Mouse (Mus musculus): Measurements from ENCODE around the gene Ehmt1. TPM values are rescaled to one million over a fixed set of nuclear protein-coding genes. Genes with fewer than 3 reads are reported as not detected.

The Ehmt1 gene
- total RNA-seq, 2 experiments from 2014 or later = 64.1 to 74.6 TPM

GRCm38 (mm10) chr2:24910481-24910880 lies 8.9 kb downstream of the Ehmt1 start:
- no peak for DNase-seq

DNA sequence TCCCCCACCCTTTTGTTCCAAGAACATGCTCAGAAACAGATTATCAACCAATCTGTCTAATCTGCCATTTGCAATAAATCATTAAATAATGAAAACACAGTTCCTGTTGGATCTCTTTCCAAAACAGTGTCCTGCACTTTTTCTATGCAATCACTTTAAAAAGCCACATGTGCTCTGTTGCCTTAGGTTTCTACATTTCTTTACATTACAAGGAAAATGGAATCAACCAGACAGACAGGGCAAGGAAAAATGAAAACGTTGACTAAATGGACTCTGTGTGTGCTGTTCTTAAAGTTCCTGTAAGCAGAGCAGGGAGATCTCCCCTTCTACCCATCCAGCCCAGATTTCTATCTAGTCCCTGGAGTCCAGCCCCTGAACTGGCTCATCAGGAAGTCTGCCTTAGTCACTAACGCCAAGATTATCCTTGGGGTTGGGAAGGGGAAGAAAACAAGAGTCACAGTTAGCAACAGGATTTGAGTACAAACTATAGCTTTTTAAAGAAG lies 13.7 kb downstream of the Ehmt1 start:
- DNase-seq = no peak

GRCm38 (mm10) chr2:24904823-24905652 lies 14.4 kb downstream of the Ehmt1 start:
- no peak for DNase-seq

DNA sequence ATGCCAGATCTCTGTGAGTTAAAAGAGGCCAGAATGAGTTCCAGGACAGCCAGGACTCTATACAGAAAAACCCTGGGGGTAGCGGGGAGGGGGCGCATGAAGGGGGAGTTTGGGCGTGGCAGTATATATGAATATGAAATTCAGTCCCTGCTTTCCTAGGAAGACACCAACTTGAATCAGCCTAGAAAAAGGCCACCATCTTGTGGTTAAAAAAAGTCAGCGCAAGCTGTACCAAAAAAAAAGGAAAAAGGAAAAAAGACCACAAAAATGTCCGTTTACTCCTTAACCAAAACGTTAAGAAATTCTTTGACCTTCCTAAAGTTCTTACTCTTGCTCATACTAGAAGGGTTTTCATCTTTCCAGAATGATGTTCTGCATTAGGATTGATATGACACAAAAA lies 16.4 kb downstream of the Ehmt1 start:
- DNase-seq = no peak

GRCm38 (mm10) chr2:24901055-24901454 lies 18.4 kb downstream of the Ehmt1 start:
- DNase-seq = no peak

- DNase-seq = no peak
Measured at GRCm38 (mm10) chr2:24899292-24899691, 20.1 kb downstream of the Ehmt1 start.

DNA sequence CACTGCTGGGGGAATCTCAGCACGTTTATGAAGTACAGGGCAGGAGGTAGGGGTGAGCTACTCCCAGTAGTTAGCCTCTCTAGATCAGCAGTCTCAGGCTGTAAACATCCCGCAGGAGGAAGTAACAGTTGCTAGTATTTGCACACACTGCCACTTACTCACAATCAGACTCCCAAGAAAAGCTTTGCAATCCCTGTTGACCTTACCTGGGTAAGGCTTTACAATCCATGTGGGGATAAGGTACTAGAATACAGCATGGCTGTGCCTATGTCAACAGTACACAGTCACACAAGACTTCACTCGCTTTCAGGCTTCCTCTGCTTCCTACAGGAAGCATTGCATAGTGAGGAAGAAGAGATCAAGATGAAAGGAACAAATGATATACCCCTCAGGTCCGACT lies 22.7 kb downstream of the Ehmt1 start:
- no peak for DNase-seq

DNA sequence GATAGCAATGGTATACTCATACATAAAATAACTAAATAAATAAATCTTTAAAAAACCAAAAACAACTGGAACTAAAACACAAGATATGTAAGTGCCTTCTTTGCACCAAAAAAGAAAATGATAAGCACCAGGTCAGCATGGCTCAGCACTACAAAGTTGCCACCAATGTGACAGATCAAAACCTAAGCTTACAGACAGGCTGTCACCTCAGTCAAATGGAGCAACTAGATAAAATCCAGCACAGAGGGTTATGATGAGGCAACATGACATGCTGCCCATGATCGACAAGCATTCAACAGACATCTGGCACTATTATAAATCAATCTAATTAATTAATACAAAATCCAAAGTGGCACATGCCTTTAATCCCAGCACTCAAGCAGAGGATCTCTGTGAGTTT lies 25.2 kb downstream of the Ehmt1 start:
- no peak for DNase-seq

GRCm38 (mm10) chr2:24892318-24892717 lies 27.1 kb downstream of the Ehmt1 start:
- DNase-seq = no peak

DNA sequence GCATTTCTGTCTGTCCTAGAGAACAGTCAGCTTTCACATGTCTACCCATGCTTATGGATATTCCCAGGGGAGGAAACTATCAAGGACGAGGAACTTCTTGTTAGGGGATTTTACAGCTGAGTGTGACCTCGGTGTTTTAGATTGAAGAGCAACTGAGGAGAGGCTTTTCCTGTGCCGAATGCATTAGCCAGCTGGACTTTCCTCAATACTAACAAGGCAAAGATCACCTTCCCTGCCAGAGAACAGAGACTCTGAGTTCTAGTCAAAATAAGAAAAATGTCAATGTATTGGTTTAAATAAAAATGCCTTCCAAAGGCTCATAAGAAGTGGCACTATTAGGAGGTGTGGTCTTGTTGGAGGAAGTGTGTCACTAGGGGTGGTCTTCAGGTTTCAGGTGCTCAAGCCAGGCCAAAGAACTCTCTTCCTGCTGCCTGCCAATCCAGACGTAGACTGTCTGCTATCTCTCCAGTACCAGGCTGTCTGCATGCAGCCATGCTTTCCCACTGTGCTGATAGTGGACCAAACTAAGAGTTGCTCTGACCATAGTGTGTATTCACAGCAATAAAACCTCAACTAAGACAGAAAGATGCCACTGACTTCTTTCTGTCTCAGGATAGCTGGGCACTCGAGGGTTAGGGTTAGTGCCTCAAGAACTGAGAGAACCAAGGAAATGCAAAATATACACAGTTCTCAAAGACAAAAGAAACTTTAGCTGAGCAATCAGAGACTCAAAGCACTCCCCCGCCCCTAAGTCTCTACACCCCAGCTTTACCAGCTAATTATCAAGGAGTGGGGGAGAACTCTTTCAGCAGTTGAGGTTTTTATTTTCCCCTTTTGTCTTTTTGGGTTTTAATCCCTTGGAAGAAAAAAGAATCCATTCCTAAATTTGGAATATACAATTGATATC lies 28.6 kb downstream of the Ehmt1 start:
- DNase-seq = no peak

DNA sequence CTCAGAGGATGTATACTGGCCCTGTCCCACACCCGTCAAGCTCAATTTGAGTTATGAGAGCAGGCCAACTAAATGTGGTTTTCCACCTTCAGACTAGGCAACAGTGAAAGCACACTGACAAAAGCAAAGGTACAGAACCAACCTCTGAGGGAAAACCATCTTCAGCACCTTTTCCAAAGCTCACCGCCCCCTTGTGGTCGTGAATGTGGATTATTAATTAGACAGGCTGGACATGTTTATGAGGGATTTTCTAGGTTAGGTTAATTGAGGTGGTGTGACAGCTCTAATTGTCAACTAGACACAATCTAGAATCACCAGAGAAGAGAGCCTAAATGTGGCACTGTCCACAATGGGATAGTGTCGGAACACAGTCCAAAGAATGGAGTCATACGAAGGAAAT lies 30.5 kb downstream of the Ehmt1 start:
- DNase-seq = no peak

DNA sequence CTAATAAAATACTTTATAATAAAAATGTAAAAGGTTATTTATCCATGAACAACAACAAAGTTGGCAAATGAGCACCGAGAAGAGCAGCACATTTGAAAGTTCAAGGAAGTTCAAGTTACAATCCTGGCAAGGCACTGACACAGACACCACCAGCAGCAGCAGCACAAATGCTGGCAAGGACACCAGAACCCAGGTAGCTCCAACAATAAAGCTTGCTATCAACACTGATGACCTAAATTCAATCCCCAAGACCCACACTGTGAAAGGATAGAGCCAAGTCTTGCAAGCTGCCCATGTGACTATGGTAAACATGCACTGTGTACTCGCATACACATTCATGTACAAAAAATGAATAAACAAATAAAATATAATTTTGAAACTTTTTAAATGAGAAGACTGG lies 38.7 kb downstream of the Ehmt1 start:
- DNase-seq = no peak

DNA sequence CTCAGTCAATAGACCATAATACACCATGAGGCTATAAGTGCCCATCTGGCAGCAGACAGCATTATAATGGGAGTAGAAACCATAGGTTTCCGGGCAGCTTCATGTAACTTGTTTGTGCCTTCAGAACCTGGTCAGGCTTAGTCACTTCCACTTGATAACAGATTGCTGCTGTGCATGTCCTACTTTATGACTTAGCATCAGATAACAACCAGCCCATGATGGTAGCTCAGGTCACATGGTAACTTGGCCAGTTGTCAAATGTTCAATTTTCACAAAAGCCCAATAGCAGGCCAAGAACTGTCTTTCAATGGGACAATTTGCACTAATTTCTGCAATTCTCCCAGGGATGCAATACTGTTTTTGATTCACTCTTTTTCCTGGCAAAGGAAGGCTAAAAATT lies 48.5 kb downstream of the Ehmt1 start:
- DNase-seq = no peak

DNA sequence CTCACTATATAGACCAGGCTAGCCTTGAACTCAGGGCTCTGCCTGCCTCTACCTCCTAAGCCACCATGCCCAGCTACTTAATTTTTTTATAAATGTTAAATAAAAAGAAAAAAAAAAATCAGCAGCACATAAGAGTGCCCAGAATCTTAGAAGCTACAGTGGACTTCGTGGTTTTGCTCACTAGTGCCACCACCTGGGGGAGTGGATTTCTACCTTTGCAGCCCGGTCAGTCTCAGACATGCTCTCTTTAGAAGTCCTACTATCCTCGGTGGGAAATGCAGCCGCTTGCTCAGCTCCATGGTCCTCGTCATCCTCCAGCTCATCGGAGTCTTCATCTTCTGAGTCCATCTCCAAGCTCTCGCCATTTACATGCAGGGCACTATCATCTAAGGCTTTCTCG lies 56.4 kb downstream of the Ehmt1 start:
- DNase-seq = no peak

DNA sequence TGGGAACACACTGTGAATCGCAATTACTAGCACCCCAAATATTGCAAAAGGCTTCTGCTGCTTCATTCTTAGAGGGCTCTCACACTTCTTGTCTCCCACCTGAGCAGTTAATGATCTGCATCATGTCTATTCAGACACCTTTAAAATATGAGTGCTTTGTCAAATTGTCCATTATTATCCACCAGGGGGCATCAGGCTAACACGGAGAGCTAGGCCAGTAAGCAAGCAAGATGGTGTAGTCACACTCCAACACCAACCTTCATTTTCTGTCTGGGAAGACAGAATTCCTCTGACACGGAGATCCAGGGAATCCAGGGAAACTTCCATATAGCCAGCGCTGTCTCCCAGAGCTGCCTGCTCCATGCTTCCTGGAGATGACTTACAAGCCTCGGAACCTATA lies 67.0 kb downstream of the Ehmt1 start:
- DNase-seq = no peak

DNA sequence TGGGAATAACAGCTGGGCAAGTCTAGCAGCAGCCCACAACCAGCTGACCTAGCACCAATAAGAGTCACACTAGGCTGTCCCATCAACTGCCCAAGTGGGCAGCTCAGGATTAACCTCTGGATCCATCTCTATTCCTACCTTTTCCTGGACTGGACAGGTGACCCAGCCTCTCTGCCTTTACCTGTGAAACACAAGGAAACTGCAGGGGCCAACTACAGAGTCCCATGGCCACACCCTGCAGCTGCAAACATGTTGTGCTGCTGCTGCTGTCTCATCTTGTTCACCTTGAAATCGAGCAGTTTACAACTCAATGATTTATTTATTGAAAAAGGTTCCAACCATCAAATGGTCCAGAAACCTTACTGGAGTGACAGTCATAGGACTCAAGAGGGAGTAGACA lies 72.9 kb downstream of the Ehmt1 start:
- DNase-seq = no peak

- DNase-seq = no peak
Measured at GRCm38 (mm10) chr2:24845256-24845655, 74.2 kb downstream of the Ehmt1 start.

DNA sequence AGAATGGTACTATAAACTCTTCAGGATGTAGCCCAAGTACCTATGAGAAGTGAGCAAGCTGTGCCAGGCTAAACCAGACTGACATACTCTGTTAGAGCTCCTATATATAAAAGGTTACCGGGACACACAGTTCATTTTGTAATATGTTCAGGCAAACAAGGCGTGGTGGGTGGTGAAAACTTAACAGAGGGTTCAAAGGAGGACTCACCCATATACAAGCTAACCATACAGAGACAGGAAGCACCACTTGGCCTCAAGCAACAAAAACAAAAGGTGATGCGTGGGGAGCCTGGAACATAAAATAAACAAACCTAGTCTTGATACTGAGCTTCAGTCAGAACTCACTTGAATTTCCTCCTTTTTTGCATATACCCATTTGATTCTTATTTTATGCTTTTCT lies 88.8 kb downstream of the Ehmt1 start:
- DNase-seq = no peak

DNA sequence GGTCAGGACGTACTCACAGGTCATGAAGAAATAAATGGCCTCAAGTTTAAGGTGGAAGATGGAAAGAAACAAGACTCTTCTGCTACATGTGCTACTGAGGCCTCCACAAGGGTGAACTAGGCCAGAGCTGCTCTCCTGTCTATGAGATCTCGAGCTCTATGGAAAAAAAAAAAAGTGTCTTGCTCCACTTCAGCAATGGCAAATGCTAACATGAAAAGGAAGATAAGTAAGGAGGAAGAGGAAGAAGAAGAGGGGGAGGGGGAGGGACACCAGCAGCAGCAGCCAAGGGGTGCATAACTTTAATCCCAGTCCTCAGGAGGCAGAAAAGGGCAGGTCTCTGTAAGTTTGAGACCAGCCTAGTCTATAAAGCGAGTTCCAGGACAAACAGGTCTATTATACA lies 109.7 kb downstream of the Ehmt1 start:
- no peak for DNase-seq

DNA sequence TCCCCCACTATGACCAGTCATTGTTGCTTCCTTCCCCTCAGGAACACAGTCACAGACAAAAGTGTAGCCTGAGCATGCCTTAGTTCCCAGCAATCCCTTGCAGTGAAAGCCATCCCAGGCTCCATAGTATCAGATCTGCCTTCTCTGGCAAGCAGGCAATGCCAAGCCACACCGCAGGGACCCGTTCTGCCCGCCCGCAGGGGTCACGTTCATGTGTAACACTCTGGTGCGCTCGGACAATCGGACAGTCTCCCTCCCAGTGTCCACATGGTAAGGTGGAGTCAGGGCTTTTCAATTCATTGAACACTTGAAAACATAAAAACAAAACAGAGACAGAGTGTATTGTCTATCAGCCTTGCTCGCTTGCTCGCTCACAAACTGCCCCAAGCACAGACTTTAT lies 111.7 kb downstream of the Ehmt1 start:
- DNase-seq = no peak

DNA sequence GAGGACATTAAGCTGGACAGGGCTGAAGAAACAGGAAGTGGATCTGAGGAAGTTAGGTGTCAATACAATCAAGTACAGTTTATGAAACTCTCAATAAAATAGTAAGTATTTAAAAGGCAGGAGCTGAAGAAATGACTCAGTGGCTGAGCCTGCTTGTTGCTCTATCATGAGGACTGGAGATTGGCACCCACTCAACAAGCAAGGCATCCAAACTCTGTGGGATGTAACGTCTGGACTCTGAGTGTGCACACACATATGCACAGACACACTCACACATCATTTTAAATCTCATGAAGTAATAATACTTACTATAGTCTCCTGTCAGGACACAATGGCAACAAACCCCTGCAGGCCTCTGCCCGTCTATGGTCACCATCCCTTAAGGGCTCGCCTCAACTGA lies 112.4 kb downstream of the Ehmt1 start:
- DNase-seq = peak; percentile 15 to 29

- no peak for DNase-seq
Measured at GRCm38 (mm10) chr2:24806143-24806542, 113.3 kb downstream of the Ehmt1 start.

DNA sequence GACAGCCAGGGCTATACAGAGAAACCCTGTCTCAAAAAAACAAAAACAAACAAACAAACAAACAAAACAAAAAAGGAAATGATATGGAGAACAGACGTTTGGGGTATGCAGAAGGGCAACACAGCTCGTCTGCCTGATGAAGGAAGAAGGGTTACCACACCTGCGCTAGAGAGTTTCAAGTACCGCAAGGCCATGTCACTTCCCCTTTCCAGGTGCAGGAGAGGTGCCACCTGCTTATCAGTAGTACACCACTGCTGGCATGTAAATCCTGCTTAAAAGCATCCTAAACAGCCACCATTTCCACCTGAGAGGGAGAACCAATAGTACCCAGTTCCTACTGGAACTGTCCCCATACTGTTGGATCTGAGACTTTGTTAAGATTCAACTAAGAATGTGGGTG lies 113.8 kb downstream of the Ehmt1 start:
- no peak for DNase-seq
